Mouse (Mus musculus) kidney, postnatal 36 days (tissue): ENCODE measurements at regions not wholly inside any gene's neighbourhood (a gene's known extent, or its start where the extent isn't known, plus 50 kb on each side); places are given as distances from the start of the nearest gene placed in this dataset.
"Not testable (repeated sequence)": the region's sequence is repeated elsewhere in the genome, so short reads cannot be mapped to it uniquely, and the experiment has no call there.

ENCODE experiments used
- DNase-seq, 2 experiments: peaks; one replicate each; pipeline ENCODE4 v3.0.0; 2021 to 2022; ENCODE audit warnings: mixed read lengths in 2 of 2

GRCm38 (mm10) chr14:58322461-58322860, 252.1 kb downstream of the Fgf9 start:
- DNase-seq: peak in 1 of 2 experiments; percentile 15

- DNase-seq: no peak
Measured at GRCm38 (mm10) chr14:58321875-58322274, 251.5 kb downstream of the Fgf9 start.

GRCm38 (mm10) chr14:58321234-58321633, 250.9 kb downstream of the Fgf9 start:
- peak in 1 of 2 experiments; percentile 8 for DNase-seq

GRCm38 (mm10) chr14:58317640-58318039, 247.3 kb downstream of the Fgf9 start:
- no peak for DNase-seq

- no peak for DNase-seq
Measured at GRCm38 (mm10) chr14:58317231-58317630, 246.9 kb downstream of the Fgf9 start.

GRCm38 (mm10) chr14:58307695-58308094, 237.3 kb downstream of the Fgf9 start:
- no peak for DNase-seq

GRCm38 (mm10) chr14:58306832-58307521, 236.6 kb downstream of the Fgf9 start:
- DNase-seq: no peak

- DNase-seq: no peak
Measured at GRCm38 (mm10) chr14:58300411-58300887, 230.1 kb downstream of the Fgf9 start.

- DNase-seq: no peak
Measured at GRCm38 (mm10) chr14:58286007-58286525, 215.7 kb downstream of the Fgf9 start.

GRCm38 (mm10) chr14:58282708-58283290, 212.5 kb downstream of the Fgf9 start:
- DNase-seq: peak; percentile 23 to 34

GRCm38 (mm10) chr14:58282264-58282663, 211.9 kb downstream of the Fgf9 start:
- no peak for DNase-seq

GRCm38 (mm10) chr14:58274440-58274839, 204.1 kb downstream of the Fgf9 start:
- DNase-seq: not testable (repeated sequence)

- peak in 1 of 2 experiments; percentile 8 for DNase-seq
Measured at GRCm38 (mm10) chr14:58273693-58274419, 203.5 kb downstream of the Fgf9 start.

GRCm38 (mm10) chr14:58265373-58265772, 195.0 kb downstream of the Fgf9 start:
- DNase-seq: no peak

GRCm38 (mm10) chr14:58264401-58264800, 194.1 kb downstream of the Fgf9 start:
- peak in 1 of 2 experiments; percentile 13 for DNase-seq

GRCm38 (mm10) chr14:58253369-58253968, 183.1 kb downstream of the Fgf9 start:
- DNase-seq: peak; percentile 74 to 84

- DNase-seq: no peak
Measured at GRCm38 (mm10) chr14:58225869-58226268, 155.5 kb downstream of the Fgf9 start.

- no peak for DNase-seq
Measured at GRCm38 (mm10) chr14:58224419-58224818, 154.1 kb downstream of the Fgf9 start.

GRCm38 (mm10) chr14:58208401-58208800, 138.1 kb downstream of the Fgf9 start:
- peak; percentile 46 to 58 for DNase-seq

GRCm38 (mm10) chr14:58202607-58203295, 132.4 kb downstream of the Fgf9 start:
- DNase-seq: no peak

GRCm38 (mm10) chr14:58189948-58190347, 119.6 kb downstream of the Fgf9 start:
- DNase-seq: no peak

GRCm38 (mm10) chr14:58182869-58183268, 112.5 kb downstream of the Fgf9 start:
- DNase-seq: no peak
